Mouse (Mus musculus) forelimb bud, embryonic 11.5 days (tissue): ENCODE measurements around the gene Gm3298.
"Not testable (repeated sequence)": the region's sequence is repeated elsewhere in the genome, so short reads cannot be mapped to it uniquely, and the experiment has no call there.

Experiments used
- DNase-seq: peaks from one replicate; pipeline ENCODE4 v3.0.0-alpha.2; 2012; ENCODE audit warnings: low read depth, low spot score

Gene Gm3298

GRCm38 (mm10) chr14:5015591-5015990, at the start of gene Gm3298:
Gm3298 (plus strand) TSS chr14:5015891.
- DNase-seq, result not testable (repeated sequence)

- DNase-seq, result not testable (repeated sequence)
Measured at GRCm38 (mm10) chr14:4983635-4984034, 32.1 kb upstream of the Gm3298 start, which contains the start of gene Gm8297. Gm8297 (plus strand) TSS chr14:4983935.

- not testable (repeated sequence) for DNase-seq
Measured at GRCm38 (mm10) chr14:5050329-5050728, 34.6 kb downstream of the Gm3298 start, which contains the start of gene 4930555G01Rik. 4930555G01Rik (plus strand) TSS chr14:5050629.
